Mouse (Mus musculus): ENCODE measurements at regions not wholly inside any gene's neighbourhood (a gene's known extent, or its start where the extent isn't known, plus 50 kb on each side); places are given as distances from the start of the nearest gene placed in this dataset.

DNA sequence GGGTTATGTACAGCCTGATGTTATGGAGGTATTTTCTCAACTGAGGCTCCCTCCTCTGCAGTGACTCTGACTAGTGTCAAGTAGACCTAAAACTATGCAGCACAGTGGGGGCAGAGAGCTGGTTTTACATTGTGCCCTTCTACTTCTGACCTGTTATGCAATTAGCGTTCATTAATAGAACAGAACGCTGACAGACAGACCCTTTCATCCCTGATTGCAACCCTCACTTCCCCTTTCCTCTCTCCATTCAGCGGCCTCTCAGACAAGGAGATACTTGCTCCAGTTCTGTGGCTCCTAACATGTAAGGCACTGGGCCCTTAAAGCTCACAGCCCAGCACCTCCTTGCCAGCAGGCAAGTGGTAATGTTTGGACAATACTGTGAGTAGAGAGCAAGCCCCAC is 125.7 kb downstream of the Gm826 start:
- no peak for DNase-seq
- 39% methylated on average over 3 of the region's 3 CpGs for WGBS
- no peak for TF ChIP-seq POLR2A (IDR thresholded peaks at IDR 0.05; ENCODE audit: borderline replicate concordance, extremely low read depth, low read depth, low read length)
- TF ChIP-seq CTCF (IDR thresholded peaks at IDR 0.05; ENCODE audit: insufficient read depth, low read length): no peak
- Histone ChIP-seq H3K4me1 (ENCODE audit: control insufficient read depth, insufficient read depth, low read length) (no peaks in the 10 kb centered on the region), H3K4me3 (replicated peaks; ENCODE audit: extremely low read depth, low read depth, low read length) (no peak overlapping the region)

DNA sequence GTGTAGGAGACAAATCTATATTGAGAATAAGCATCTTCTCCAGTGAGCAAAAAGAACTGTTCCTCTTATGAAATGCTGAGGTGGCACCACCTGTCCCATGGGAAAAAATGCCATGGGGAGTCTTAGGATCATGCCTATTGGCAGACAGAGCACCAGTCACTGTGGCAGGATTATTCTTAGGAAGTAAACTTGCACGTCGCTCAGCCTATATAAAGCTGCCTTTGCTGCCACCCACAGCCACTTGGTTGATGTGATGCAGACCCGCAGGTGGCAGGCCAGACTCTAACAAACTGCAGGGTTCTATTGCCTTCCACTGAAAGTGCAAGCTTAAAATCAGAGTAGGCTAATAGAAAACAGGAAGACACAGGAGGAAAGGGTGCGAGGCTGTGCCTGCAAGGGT is 126.7 kb downstream of the Gm826 start:
- DNase-seq: no peak
- TF ChIP-seq POLR2A (IDR thresholded peaks at IDR 0.05; ENCODE audit: borderline replicate concordance, extremely low read depth, low read depth, low read length): no peak
- no peak for TF ChIP-seq CTCF (IDR thresholded peaks at IDR 0.05; ENCODE audit: insufficient read depth, low read length)
- Histone ChIP-seq H3K4me1 (ENCODE audit: control insufficient read depth, insufficient read depth, low read length) (no peaks in the 10 kb centered on the region), H3K4me3 (replicated peaks; ENCODE audit: extremely low read depth, low read depth, low read length) (no peak overlapping the region)
- 68% methylated on average over 4 of the region's 4 CpGs for WGBS

DNA sequence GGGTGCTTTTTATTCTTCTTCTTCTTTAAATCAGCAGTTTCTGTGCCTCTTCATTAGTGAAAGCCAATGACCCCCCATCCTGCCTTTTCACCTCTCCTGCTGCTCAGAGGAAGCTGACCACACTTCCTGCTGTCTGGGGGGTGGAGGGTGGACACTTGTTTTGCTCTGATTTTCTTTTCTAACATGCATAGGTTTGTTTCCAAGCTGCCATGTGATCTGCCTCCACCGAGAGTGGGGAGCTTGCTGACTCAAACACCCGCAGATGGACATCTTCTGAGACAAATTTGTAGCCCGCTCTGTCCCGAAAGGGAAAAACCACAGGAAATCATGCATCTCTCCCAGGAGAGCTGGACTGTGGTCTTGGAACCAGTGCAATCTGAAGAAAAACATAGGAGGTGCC is 141.3 kb downstream of the Gm826 start:
- WGBS: 44% methylated on average over 4 of the region's 4 CpGs
- Histone ChIP-seq H3K4me1 (ENCODE audit: control insufficient read depth, insufficient read depth, low read length) (no peaks in the 10 kb centered on the region), H3K4me3 (replicated peaks; ENCODE audit: extremely low read depth, low read depth, low read length) (no peak overlapping the region)
- no peak for TF ChIP-seq CTCF (IDR thresholded peaks at IDR 0.05; ENCODE audit: insufficient read depth, low read length)
- no peak for DNase-seq

DNA sequence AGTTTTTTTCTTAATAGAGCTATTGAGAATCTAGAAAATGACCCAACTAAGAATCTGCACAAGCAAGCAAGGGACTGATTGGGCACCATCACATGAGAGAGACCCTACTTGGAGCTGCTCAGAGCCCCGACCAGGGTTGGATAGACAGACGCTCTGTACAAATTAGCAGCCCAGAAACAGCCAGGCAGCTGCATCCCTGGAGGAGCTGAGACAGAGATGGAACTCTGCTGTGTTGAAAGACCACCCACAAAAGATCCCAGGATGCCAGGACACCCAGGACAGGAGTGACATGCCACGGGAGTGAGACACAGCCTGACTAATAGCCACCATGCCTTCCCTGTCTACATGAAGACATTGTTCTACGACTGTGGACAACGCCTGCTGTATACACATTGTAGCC is 147.9 kb downstream of the Gm826 start:
- no peak overlapping the region for H3K4me3 ChIP-seq (replicated peaks; ENCODE audit: extremely low read depth, low read depth, low read length)
- DNase-seq: no peak
- TF ChIP-seq POLR2A (IDR thresholded peaks at IDR 0.05; ENCODE audit: borderline replicate concordance, extremely low read depth, low read depth, low read length) (no peak), CTCF (IDR thresholded peaks at IDR 0.05; ENCODE audit: insufficient read depth, low read length) (no peak)
- WGBS: 76% methylated on average over 5 of the region's 5 CpGs
- no peaks in the 10 kb centered on the region for H3K4me1 ChIP-seq (ENCODE audit: control insufficient read depth, insufficient read depth, low read length)

GRCm38 (mm10) chr2:160170975-160171515 is 162.9 kb downstream of the Gm826 start:
- WGBS: 61% methylated on average over 9 of the region's 9 CpGs
- H3K4me1 ChIP-seq (ENCODE audit: control insufficient read depth, insufficient read depth, low read length): no peaks in the 10 kb centered on the region
- H3K4me3 ChIP-seq (replicated peaks; ENCODE audit: extremely low read depth, low read depth, low read length): no peak overlapping the region
- no peak for DNase-seq
- TF ChIP-seq POLR2A (IDR thresholded peaks at IDR 0.05; ENCODE audit: borderline replicate concordance, extremely low read depth, low read depth, low read length) (no peak), CTCF (IDR thresholded peaks at IDR 0.05; ENCODE audit: insufficient read depth, low read length) (0 out of 2 replicates have a peak, but pooled peaks have one; percentile 12)

DNA sequence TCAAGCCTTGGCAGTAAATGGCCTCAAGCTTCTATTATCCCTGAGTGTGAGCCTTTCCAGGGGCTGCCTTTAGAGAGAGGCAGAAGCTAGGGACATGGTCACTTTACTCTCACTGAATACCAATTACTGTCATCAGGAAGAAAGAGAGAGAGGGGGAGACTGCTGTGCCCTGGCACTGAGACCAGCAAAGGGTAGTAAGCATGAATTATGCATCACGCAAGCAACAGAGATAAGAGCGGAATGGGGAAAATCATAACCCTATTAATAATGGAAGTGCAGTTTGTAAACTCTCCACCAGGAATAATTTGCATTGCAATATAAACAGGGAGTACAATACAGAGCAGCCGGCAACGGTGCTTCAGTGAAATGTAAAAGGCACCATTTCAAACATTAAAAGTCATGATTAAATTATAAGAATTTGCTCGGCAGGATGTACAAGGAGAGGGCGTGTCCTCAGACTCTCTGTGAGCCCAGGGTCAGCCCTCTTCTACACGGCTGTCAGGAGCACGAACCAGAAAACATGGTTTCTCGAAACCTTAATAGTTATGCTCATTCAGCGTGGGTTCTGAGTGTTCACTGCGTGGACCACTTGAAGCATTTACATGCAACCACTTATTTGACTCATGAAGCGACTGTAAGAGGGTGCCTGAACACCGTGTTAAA is 175.2 kb downstream of the Gm826 start:
- H3K4me3 ChIP-seq (replicated peaks; ENCODE audit: extremely low read depth, low read depth, low read length): no peak overlapping the region
- DNase-seq: no peak
- 56% methylated on average over 13 of the region's 13 CpGs for WGBS
- H3K4me1 ChIP-seq (ENCODE audit: control insufficient read depth, insufficient read depth, low read length): no peaks in the 10 kb centered on the region
- TF ChIP-seq CTCF (IDR thresholded peaks at IDR 0.05; ENCODE audit: insufficient read depth, low read length) (no peak), POLR2A (IDR thresholded peaks at IDR 0.05; ENCODE audit: borderline replicate concordance, extremely low read depth, low read depth, low read length) (no peak)

GRCm38 (mm10) chr2:160153781-160154180 is 180.2 kb downstream of the Gm826 start:
- no peaks in the 10 kb centered on the region for H3K4me1 ChIP-seq (ENCODE audit: control insufficient read depth, insufficient read depth, low read length)
- H3K4me3 ChIP-seq (replicated peaks; ENCODE audit: extremely low read depth, low read depth, low read length): no peak overlapping the region
- 63% methylated on average over 6 of the region's 6 CpGs for WGBS
- no peak for TF ChIP-seq CTCF (IDR thresholded peaks at IDR 0.05; ENCODE audit: insufficient read depth, low read length)
- TF ChIP-seq POLR2A (IDR thresholded peaks at IDR 0.05; ENCODE audit: borderline replicate concordance, extremely low read depth, low read depth, low read length): no peak
- DNase-seq: no peak

DNA sequence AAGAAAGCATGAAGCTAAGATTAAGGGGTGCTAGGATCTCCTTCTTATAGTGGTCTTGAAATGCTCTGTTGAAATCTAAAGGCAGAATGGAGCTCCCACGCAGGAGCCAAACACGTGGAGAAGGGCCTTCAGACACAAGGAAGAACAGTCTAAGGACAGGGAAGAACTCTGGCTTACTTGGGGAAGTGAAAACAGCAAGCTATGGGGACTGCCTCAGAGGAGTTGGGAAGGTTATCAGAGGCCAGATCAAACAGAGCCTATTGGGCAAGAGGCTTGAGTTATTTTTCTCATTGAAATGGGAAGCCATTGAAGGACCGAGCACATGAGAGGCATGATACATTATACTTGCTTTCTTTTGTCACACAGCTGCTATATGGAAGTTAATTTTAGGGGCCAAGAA is 181.9 kb downstream of the Gm826 start:
- Histone ChIP-seq H3K4me3 (replicated peaks; ENCODE audit: extremely low read depth, low read depth, low read length) (no peak overlapping the region), H3K4me1 (ENCODE audit: control insufficient read depth, insufficient read depth, low read length) (no peaks in the 10 kb centered on the region)
- WGBS: 70% methylated on average over 3 of the region's 3 CpGs
- DNase-seq: no peak
- TF ChIP-seq CTCF (IDR thresholded peaks at IDR 0.05; ENCODE audit: insufficient read depth, low read length): no peak
- no peak for TF ChIP-seq POLR2A (IDR thresholded peaks at IDR 0.05; ENCODE audit: borderline replicate concordance, extremely low read depth, low read depth, low read length)

DNA sequence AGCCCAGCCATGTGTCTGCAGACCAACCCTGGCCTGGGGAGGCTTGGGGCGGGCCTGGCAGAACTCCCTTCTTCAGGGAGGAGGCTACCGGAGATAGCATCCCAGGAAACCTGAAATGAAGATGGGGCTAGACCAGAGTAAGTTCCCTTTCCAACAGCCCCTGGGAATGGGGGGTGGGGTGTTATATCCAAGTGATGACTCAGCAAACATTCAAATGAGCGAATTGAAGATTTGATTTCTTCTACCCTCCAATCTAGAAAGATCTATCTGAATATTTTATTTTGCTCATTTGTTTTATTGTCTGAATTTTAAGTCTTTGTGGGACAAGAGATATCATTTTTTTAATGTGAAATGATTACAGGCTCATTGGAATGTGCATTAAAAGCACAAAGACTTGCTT is 185.0 kb downstream of the Gm826 start:
- Histone ChIP-seq H3K4me1 (ENCODE audit: control insufficient read depth, insufficient read depth, low read length) (no peaks in the 10 kb centered on the region), H3K4me3 (replicated peaks; ENCODE audit: extremely low read depth, low read depth, low read length) (no peak overlapping the region)
- 85% methylated on average over 3 of the region's 3 CpGs for WGBS
- DNase-seq: no peak
- TF ChIP-seq POLR2A (IDR thresholded peaks at IDR 0.05; ENCODE audit: borderline replicate concordance, extremely low read depth, low read depth, low read length) (no peak), CTCF (IDR thresholded peaks at IDR 0.05; ENCODE audit: insufficient read depth, low read length) (no peak)

DNA sequence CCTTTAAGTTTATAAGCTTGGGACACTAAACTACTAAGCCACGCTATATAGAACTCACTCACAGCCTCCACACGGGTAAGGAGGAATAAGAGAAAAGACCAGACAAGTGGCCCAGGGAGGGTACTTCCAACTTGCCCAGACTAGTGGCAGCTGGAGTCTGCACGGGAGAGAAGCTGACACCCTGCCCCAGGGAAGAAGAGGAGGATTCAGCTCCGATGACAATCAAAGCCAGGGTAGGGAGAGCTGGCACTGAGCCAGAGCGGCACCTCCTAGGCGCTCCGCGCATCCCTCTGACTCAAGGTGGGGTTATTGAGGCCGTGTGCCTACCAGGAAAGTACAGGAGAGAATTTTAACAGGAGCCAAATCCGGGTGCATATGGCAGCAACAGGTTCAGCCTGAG is 185.4 kb downstream of the Gm826 start:
- Histone ChIP-seq H3K4me1 (ENCODE audit: control insufficient read depth, insufficient read depth, low read length) (no peaks in the 10 kb centered on the region), H3K4me3 (replicated peaks; ENCODE audit: extremely low read depth, low read depth, low read length) (no peak overlapping the region)
- 70% methylated on average over 10 of the region's 10 CpGs for WGBS

More for the DNA sequence above, 185.4 kb downstream of the Gm826 start:
- TF ChIP-seq POLR2A (IDR thresholded peaks at IDR 0.05; ENCODE audit: borderline replicate concordance, extremely low read depth, low read depth, low read length): no peak
- TF ChIP-seq CTCF (IDR thresholded peaks at IDR 0.05; ENCODE audit: insufficient read depth, low read length): no peak
- DNase-seq: no peak

Measured in lung, adult 2 months (tissue).